Mouse (Mus musculus): ENCODE results near the gene Ints11. TPM values are rescaled to one million over a fixed set of nuclear protein-coding genes. Genes with fewer than 3 reads are reported as not detected.

Ints11 gene
- polyA plus RNA-seq, 1 experiment from 2014 or later = 61.2 TPM

DNA sequence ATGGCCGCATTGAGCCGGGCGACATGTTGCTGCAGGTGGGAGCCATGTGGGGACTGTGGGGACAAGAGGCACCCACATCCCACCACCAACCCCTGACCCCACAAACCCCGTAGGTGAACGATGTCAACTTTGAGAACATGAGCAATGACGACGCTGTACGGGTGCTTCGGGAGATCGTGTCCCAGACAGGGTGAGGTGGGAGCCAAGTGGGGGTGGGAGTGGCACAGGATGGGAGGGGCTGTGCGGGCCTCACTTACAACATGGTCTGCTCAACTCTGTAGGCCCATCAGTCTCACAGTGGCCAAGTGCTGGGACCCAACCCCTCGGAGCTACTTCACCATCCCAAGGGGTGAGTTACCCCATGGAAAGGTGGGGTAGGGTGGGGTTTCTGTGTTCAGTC, 14.4 kb upstream of the Ints11 start:
- no peak for ATAC-seq (ENCODE audit: insufficient read depth, low FRiP score)
- WGBS = 95% methylated on average over 12 of the region's 12 CpGs
- Histone ChIP-seq H3K9ac (ENCODE audit: low read length) (no peak overlapping the region), H3K27ac (ENCODE audit: low read length) (no peak overlapping the region), H3K4me1 (ENCODE audit: control insufficient read depth, insufficient read depth, low read length) (no peaks in the 10 kb centered on the region), H3K27me3 (ENCODE audit: control insufficient read depth, insufficient read depth, low read length) (no peaks in the 10 kb centered on the region), H3K9me3 (replicated peaks; ENCODE audit: control insufficient read depth, low read length) (no peaks in the 10 kb centered on the region), H3K4me2 (ENCODE audit: low read depth, low read length) (no peak overlapping the region), H3K4me3 (replicated peaks; ENCODE audit: low read length) (no peak overlapping the region), H3K36me3 (ENCODE audit: control insufficient read depth, insufficient read depth, low read length) (peaks cover 20% of the 10 kb centered on the region)

DNA sequence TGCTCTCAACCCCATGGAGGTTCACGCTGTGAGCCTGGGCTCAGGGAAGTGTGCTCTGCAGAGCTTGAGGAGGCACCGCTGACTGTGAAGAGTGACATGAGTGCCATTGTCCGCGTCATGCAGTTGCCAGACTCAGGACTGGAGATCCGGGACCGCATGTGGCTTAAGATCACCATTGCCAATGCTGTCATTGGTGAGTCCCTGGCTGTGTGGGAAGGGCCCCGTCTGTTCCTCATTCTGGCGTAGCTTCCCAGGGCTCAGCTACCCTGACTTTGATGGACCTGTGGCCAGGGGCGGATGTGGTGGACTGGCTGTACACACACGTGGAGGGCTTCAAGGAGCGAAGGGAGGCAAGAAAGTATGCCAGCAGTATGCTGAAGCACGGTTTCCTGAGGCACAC, 13.3 kb upstream of the Ints11 start:
- Histone ChIP-seq H3K9ac (ENCODE audit: low read length) (no peak overlapping the region), H3K27ac (ENCODE audit: low read length) (no peak overlapping the region), H3K4me3 (replicated peaks; ENCODE audit: low read length) (no peak overlapping the region), H3K27me3 (ENCODE audit: control insufficient read depth, insufficient read depth, low read length) (no peaks in the 10 kb centered on the region), H3K4me1 (ENCODE audit: control insufficient read depth, insufficient read depth, low read length) (no peaks in the 10 kb centered on the region), H3K4me2 (ENCODE audit: low read depth, low read length) (no peak overlapping the region), H3K9me3 (replicated peaks; ENCODE audit: control insufficient read depth, low read length) (no peaks in the 10 kb centered on the region), H3K36me3 (ENCODE audit: control insufficient read depth, insufficient read depth, low read length) (peaks cover 20% of the 10 kb centered on the region)
- no peak for ATAC-seq (ENCODE audit: insufficient read depth, low FRiP score)
- 90% methylated on average over 12 of the region's 12 CpGs for WGBS

DNA sequence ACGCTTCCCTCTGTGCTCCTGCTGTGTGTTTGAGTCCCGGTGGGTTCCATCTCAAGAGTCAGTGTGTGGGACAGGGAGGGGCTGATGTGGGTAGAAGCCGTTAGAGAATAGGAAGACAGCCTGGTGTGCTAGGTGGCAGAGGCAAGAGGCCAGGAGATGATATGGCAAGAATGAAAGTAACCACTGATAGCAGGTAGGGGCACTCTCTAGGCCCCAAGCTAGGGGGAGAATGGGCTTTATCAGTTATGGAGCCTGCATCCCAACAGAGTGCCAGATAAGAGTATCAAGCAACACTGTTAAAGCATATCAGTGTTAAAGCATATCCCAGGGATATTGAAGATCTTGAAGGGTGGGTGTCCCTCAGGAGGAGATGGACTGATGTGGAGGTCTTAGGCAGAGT, 12.5 kb upstream of the Ints11 start:
- peaks cover 20% of the 10 kb centered on the region for H3K36me3 ChIP-seq (ENCODE audit: control insufficient read depth, insufficient read depth, low read length)
- no peak for ATAC-seq (ENCODE audit: insufficient read depth, low FRiP score)
- H3K27me3 ChIP-seq (ENCODE audit: control insufficient read depth, insufficient read depth, low read length) = no peaks in the 10 kb centered on the region
- H3K9me3 ChIP-seq (replicated peaks; ENCODE audit: control insufficient read depth, low read length) = no peaks in the 10 kb centered on the region
- H3K4me3 ChIP-seq (replicated peaks; ENCODE audit: low read length) = no peak overlapping the region
- WGBS = 81% methylated on average over 3 of the region's 3 CpGs
- no peaks in the 10 kb centered on the region for H3K4me1 ChIP-seq (ENCODE audit: control insufficient read depth, insufficient read depth, low read length)
- H3K4me2 ChIP-seq (ENCODE audit: low read depth, low read length) = no peak overlapping the region
- H3K27ac ChIP-seq (ENCODE audit: low read length) = no peak overlapping the region
- H3K9ac ChIP-seq (ENCODE audit: low read length) = no peak overlapping the region

DNA sequence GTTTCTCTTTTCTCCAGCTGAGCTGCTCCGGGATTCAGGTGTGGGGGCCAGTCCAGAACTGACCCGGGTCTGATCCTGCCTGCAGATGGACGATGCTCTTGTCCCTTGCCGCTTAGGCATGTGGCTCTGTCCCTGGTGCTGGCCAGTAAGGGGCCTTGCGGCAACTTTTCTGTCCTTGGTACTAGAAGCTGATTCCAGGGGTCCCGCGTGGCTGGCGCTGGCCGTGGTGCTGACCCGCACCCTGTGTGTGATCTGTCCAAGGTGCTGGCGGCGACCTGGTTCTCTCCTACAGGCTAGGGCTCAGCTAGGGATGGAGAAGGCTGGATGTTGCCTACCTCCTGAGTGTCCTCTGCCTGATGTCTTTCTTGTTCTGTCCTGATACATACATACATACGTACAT, 10.0 kb upstream of the Ints11 start:
- Histone ChIP-seq H3K4me1 (ENCODE audit: control insufficient read depth, insufficient read depth, low read length) (no peaks in the 10 kb centered on the region), H3K27ac (ENCODE audit: low read length) (no peak overlapping the region), H3K36me3 (ENCODE audit: control insufficient read depth, insufficient read depth, low read length) (peaks cover 17% of the 10 kb centered on the region; the same call in 1 of the 2 replicates), H3K9ac (ENCODE audit: low read length) (no peak overlapping the region), H3K4me2 (ENCODE audit: low read depth, low read length) (no peak overlapping the region), H3K4me3 (replicated peaks; ENCODE audit: low read length) (no peak overlapping the region), H3K9me3 (replicated peaks; ENCODE audit: control insufficient read depth, low read length) (no peaks in the 10 kb centered on the region), H3K27me3 (ENCODE audit: control insufficient read depth, insufficient read depth, low read length) (no peaks in the 10 kb centered on the region)
- WGBS = 18% methylated on average over 13 of the region's 13 CpGs
- ATAC-seq (ENCODE audit: insufficient read depth, low FRiP score) = peak; percentile 19; the same call in 1 of the 2 replicates

DNA sequence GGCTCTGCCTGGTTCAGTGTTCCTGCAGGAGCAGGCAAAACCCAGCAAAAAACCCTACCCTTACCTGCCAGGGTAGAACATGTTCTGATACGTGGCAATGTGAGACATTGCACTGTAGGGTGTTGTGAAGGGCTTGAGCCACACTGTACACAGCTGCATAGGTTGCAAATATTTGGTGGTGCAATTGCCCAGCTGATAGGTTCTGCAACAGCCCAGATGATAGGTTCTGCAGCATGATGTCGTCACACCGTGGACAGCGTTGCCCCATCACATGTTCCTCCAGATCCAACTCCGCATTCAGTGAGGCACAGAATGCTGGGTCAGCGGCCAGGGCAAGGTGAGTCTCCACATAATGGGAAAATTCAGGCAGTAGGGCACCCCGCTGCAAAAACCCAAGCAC, 7.6 kb upstream of the Ints11 start:
- H3K36me3 ChIP-seq (ENCODE audit: control insufficient read depth, insufficient read depth, low read length) = peaks cover 4% of the 10 kb centered on the region; the same call in 1 of the 2 replicates
- H3K27ac ChIP-seq (ENCODE audit: low read length) = no peak overlapping the region
- ATAC-seq (ENCODE audit: insufficient read depth, low FRiP score) = no peak
- H3K4me3 ChIP-seq (replicated peaks; ENCODE audit: low read length) = no peak overlapping the region
- H3K4me1 ChIP-seq (ENCODE audit: control insufficient read depth, insufficient read depth, low read length) = no peaks in the 10 kb centered on the region
- no peaks in the 10 kb centered on the region for H3K27me3 ChIP-seq (ENCODE audit: control insufficient read depth, insufficient read depth, low read length)
- 88% methylated on average over 7 of the region's 7 CpGs for WGBS
- H3K4me2 ChIP-seq (ENCODE audit: low read depth, low read length) = no peak overlapping the region
- no peaks in the 10 kb centered on the region for H3K9me3 ChIP-seq (replicated peaks; ENCODE audit: control insufficient read depth, low read length)
- no peak overlapping the region for H3K9ac ChIP-seq (ENCODE audit: low read length)

DNA sequence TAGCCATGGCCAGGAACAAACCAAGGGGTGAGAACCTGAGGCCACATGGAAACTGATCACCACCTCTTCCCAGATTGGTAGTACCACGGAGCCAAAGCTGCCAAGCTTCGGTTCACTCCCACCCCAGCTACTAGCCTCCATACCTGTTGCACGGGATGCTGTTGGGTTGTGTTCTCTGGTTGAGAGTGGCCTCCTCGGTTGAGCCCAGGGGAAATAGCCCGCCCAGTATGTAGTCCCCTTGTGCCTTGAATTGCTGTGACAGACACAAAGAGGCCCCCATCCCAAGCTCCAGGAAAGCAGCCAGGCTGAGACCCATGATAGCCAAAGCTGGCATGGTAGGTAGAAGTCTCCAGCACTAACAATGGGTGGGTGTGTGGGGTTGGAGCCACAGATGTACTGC, 6.3 kb upstream of the Ints11 start, which contains the start of gene Tas1r3:
Gene Tas1r3, minus strand, starts transcription at position 362 of the 400 bp plus-strand sequence.
- Histone ChIP-seq H3K27me3 (ENCODE audit: control insufficient read depth, insufficient read depth, low read length) (no peaks in the 10 kb centered on the region), H3K4me2 (ENCODE audit: low read depth, low read length) (no peak within 1 kb of the TSS), H3K9me3 (replicated peaks; ENCODE audit: control insufficient read depth, low read length) (no peaks in the 10 kb centered on the region), H3K4me1 (ENCODE audit: control insufficient read depth, insufficient read depth, low read length) (no peaks in the 10 kb centered on the region), H3K4me3 (replicated peaks; ENCODE audit: low read length) (no peak within 1 kb of the TSS), H3K9ac (ENCODE audit: low read length) (no peak within 1 kb of the TSS), H3K36me3 (ENCODE audit: control insufficient read depth, insufficient read depth, low read length) (peaks cover 4% of the 10 kb centered on the region; the same call in 1 of the 2 replicates), H3K27ac (ENCODE audit: low read length) (no peak within 1 kb of the TSS)
- ATAC-seq (ENCODE audit: insufficient read depth, low FRiP score) = no peak
- 73% methylated on average over 5 of the region's 5 CpGs for WGBS

DNA sequence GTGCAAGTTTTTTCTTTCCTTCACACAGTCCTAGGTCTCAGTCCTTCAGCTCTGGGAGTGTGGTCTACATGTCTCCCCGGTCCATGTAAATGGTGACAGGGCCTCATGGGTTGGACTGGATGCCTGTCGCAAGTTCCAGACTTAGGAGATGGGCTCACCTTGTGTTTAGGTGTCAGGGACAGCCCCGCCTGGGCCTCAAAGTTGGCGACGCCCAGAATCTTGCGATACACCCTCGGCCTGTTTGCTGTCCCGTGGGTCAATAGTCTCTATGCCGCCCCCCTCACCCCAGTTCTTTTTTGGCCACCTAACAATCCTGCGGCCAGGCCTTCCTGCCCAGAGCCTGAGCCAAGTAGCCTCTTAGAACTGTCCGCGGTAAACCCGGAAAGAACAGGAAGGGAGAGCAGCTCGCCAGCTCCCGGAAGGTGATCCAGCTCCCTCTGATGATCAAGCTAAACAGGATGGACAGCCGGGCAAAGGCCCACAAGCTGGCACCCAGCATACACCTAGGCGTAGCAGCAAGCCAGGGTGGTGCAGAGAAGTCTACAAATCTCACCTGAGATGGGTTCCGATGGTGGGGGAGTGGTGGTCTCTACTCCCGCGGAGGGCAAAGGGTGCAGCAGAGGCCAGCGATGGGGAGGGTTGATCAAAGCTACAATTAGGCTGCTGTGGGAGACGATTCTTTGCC, 590 bp upstream of the Ints11 start:
- peak; percentile 44 for ATAC-seq (ENCODE audit: insufficient read depth, low FRiP score)
- peak overlapping the region; percentile 48; the same call in 1 of the 2 replicates for H3K27ac ChIP-seq (ENCODE audit: low read length)
- WGBS = 6% methylated on average over 22 of the region's 22 CpGs

DNA sequence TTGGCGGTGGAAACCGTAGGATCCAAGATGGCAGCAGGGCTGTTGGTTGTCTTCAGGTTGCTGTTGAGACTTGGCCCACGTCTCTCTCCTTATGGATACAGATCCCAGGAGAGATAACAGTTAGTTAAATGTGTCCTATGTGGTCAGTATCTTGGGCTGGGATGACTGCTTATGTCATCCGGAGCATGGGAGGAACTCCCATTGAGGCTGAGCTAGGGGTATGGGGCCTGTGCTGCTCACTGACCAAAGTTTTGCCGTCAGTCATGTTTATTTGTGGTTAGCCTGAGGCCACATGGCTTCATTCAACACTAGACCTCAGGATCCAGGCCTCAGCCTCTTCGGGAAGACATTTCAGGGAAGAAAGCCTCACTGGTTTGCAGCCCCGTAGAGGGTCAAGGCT, 2.1 kb downstream of the Ints11 start:
- peaks cover 18% of the 10 kb centered on the region; the same call in 1 of the 2 replicates for H3K36me3 ChIP-seq (ENCODE audit: control insufficient read depth, insufficient read depth, low read length)
- H3K27ac ChIP-seq (ENCODE audit: low read length) = no peak overlapping the region
- peaks cover 7% of the 10 kb centered on the region; the same call in 1 of the 2 replicates for H3K4me1 ChIP-seq (ENCODE audit: control insufficient read depth, insufficient read depth, low read length)
- H3K9me3 ChIP-seq (replicated peaks; ENCODE audit: control insufficient read depth, low read length) = no peaks in the 10 kb centered on the region
- no peak for ATAC-seq (ENCODE audit: insufficient read depth, low FRiP score)
- H3K9ac ChIP-seq (ENCODE audit: low read length) = no peak overlapping the region
- no peak overlapping the region for H3K4me2 ChIP-seq (ENCODE audit: low read depth, low read length)
- H3K27me3 ChIP-seq (ENCODE audit: control insufficient read depth, insufficient read depth, low read length) = no peaks in the 10 kb centered on the region
- H3K4me3 ChIP-seq (replicated peaks; ENCODE audit: low read length) = no peak overlapping the region
- WGBS = 84% methylated on average over 7 of the region's 7 CpGs

More for the DNA sequence above, 590 bp upstream of the Ints11 start:
- Histone ChIP-seq H3K4me1 (ENCODE audit: control insufficient read depth, insufficient read depth, low read length) (peaks cover 7% of the 10 kb centered on the region; the same call in 1 of the 2 replicates), H3K27me3 (ENCODE audit: control insufficient read depth, insufficient read depth, low read length) (no peaks in the 10 kb centered on the region), H3K4me3 (replicated peaks; ENCODE audit: low read length) (peak overlapping the region; percentile 84), H3K4me2 (ENCODE audit: low read depth, low read length) (peak overlapping the region; percentile 74), H3K9ac (ENCODE audit: low read length) (peak overlapping the region; percentile 81), H3K36me3 (ENCODE audit: control insufficient read depth, insufficient read depth, low read length) (peaks cover 10% of the 10 kb centered on the region), H3K9me3 (replicated peaks; ENCODE audit: control insufficient read depth, low read length) (no peaks in the 10 kb centered on the region)

DNA sequence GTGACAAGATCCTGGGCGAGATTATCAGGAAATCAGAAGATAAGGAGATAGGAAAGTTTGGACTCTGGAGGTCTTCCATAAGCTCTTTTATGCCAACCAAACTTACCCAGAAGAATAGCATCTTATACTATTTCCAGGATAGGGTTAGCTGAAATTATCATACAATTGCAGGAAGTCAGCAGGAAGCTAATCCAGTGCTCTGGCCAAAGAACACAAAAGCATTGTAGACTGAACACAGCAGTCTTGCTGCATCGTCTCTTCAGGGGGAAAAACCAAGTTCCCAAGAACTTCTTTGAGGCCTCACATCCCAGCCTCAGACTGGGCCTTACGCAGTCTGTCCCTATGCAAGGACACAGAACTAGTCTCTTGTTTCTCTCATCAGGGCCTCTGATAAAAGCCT, 14.2 kb downstream of the Ints11 start:
- WGBS = 81% methylated on average over 3 of the region's 3 CpGs
- no peaks in the 10 kb centered on the region for H3K9me3 ChIP-seq (replicated peaks; ENCODE audit: control insufficient read depth, low read length)
- no peak overlapping the region for H3K9ac ChIP-seq (ENCODE audit: low read length)
- H3K27ac ChIP-seq (ENCODE audit: low read length) = peak overlapping the region; percentile 38; the same call in 1 of the 2 replicates
- no peaks in the 10 kb centered on the region for H3K4me1 ChIP-seq (ENCODE audit: control insufficient read depth, insufficient read depth, low read length)
- ATAC-seq (ENCODE audit: insufficient read depth, low FRiP score) = no peak
- H3K4me3 ChIP-seq (replicated peaks; ENCODE audit: low read length) = no peak overlapping the region
- H3K4me2 ChIP-seq (ENCODE audit: low read depth, low read length) = no peak overlapping the region
- peaks cover 13% of the 10 kb centered on the region; the same call in 1 of the 2 replicates for H3K36me3 ChIP-seq (ENCODE audit: control insufficient read depth, insufficient read depth, low read length)
- H3K27me3 ChIP-seq (ENCODE audit: control insufficient read depth, insufficient read depth, low read length) = no peaks in the 10 kb centered on the region

Data from stomach, embryonic 16.5 days (tissue).